Mouse (Mus musculus) megakaryocyte progenitor cell, adult 5-6 weeks (primary cell): ENCODE data around the gene Sin3a. TPM values are rescaled to one million over a fixed set of nuclear protein-coding genes. Genes with fewer than 3 reads are reported as not detected.

ENCODE experiments used
- ATAC-seq: replicated peaks from 2 replicates; pipeline ENCODE4 v1.8.0; 2016; ENCODE audit warnings: mild to moderate bottlenecking, moderate TSS enrichment, inconsistent platforms; ENCODE audit not compliant: poor library complexity
- total RNA-seq, 2 experiments: library from RNA; stranded (forward) in 1 of 2; stranded (reverse) in 1 of 2; fragments of 157-497, 149-512 nt in 1 of 2; fragments of 200-1000 nt in 1 of 2; gene quantifications; 2 replicates each; pipeline versions ENCODE4 v1.2.3 to v1.2.4; 2015 to 2017

Gene Sin3a
- total RNA-seq (2015) (81.5 and 89.2 TPM in 2 replicates), total RNA-seq (2017) (81.3 and 127 TPM in 2 replicates)

GRCm38 (mm10) chr9:57071801-57072351, at the start of gene Sin3a:
Gene Sin3a (plus strand): TSS chr9:57072040.
- ATAC-seq = no peak

- ATAC-seq = no peak
Measured at GRCm38 (mm10) chr9:57031756-57032155, 40.1 kb upstream of the Sin3a start.

GRCm38 (mm10) chr9:57056237-57056636, 15.6 kb upstream of the Sin3a start:
- ATAC-seq = peak; percentile 86

- no peak for ATAC-seq
Measured at GRCm38 (mm10) chr9:57064164-57064563, 7.7 kb upstream of the Sin3a start.

- no peak for ATAC-seq
Measured at GRCm38 (mm10) chr9:57068266-57068665, 3.6 kb upstream of the Sin3a start.

GRCm38 (mm10) chr9:57070262-57070661, 1.6 kb upstream of the Sin3a start:
- ATAC-seq = no peak

- ATAC-seq = no peak
Measured at GRCm38 (mm10) chr9:57070800-57071545, 867 bp upstream of the Sin3a start.

GRCm38 (mm10) chr9:57072526-57072988, 717 bp downstream of the Sin3a start:
- no peak for ATAC-seq

GRCm38 (mm10) chr9:57072989-57073789, 1.3 kb downstream of the Sin3a start:
- ATAC-seq = peak; percentile 47

GRCm38 (mm10) chr9:57073790-57074094, 1.9 kb downstream of the Sin3a start:
- ATAC-seq = no peak

GRCm38 (mm10) chr9:57074171-57074821, 2.5 kb downstream of the Sin3a start:
- ATAC-seq = no peak

GRCm38 (mm10) chr9:57074822-57075603, 3.2 kb downstream of the Sin3a start:
- ATAC-seq = peak; percentile 5; the same call in 1 of the 2 replicates

- ATAC-seq = peak; percentile 43
Measured at GRCm38 (mm10) chr9:57075681-57076381, 4.0 kb downstream of the Sin3a start.

- ATAC-seq = peak; percentile 7
Measured at GRCm38 (mm10) chr9:57076701-57077660, 5.1 kb downstream of the Sin3a start.

GRCm38 (mm10) chr9:57082236-57082635, 10.4 kb downstream of the Sin3a start:
- no peak for ATAC-seq

GRCm38 (mm10) chr9:57117261-57117755, 45.5 kb downstream of the Sin3a start:
- ATAC-seq = no peak

GRCm38 (mm10) chr9:57129641-57130040, 57.8 kb downstream of the Sin3a start:
- ATAC-seq = no peak
